Mouse (Mus musculus) embryonic facial prominence, embryonic 11.5 days (tissue): Measurements from ENCODE around the gene Pecam1. TPM values are rescaled to one million over a fixed set of nuclear protein-coding genes. Genes with fewer than 3 reads are reported as not detected.

Source experiments
- ATAC-seq: fragments of 200-750 bp; cut with Nextera tagmentation; replicated peaks from 2 replicates; pipeline ENCODE4 v1.8.0; 2017; ENCODE audit warnings: low read depth; ENCODE audit not compliant: insufficient number of reproducible peaks, low FRiP score, low TSS enrichment
- DNase-seq: peaks from one replicate; pipeline ENCODE4 v3.0.0-alpha.2; 2015; ENCODE audit warnings: low spot score
- H3K27ac ChIP-seq: fragments of 300-500 bp; sonication (generic); replicated peaks from 2 replicates; pipeline ENCODE4 v1.5.1; 2014; ENCODE audit warnings: mild to moderate bottlenecking, low read depth, low read length, control low read depth
- H3K27me3 ChIP-seq: fragments of 300-500 bp; sonication (generic); 2 replicates; pipeline ENCODE4 v1.6.1; 2014; ENCODE audit warnings: mild to moderate bottlenecking, low read length, moderate library complexity, mixed read lengths; ENCODE audit not compliant: control insufficient read depth, insufficient read depth
- H3K36me3 ChIP-seq: fragments of 300-500 bp; sonication (generic); replicated peaks from 2 replicates; pipeline ENCODE4 v1.6.1; 2014; ENCODE audit warnings: low read depth, mild to moderate bottlenecking, low read length, moderate library complexity, mixed read lengths; ENCODE audit not compliant: control insufficient read depth, insufficient read depth
- H3K4me1 ChIP-seq: fragments of 300-500 bp; sonication (generic); 2 replicates; pipeline ENCODE4 v1.6.1; 2014; ENCODE audit warnings: low read length, mixed read lengths; ENCODE audit not compliant: control insufficient read depth, insufficient read depth
- H3K4me2 ChIP-seq: fragments of 300-500 bp; sonication (generic); 2 replicates; pipeline ENCODE4 v1.6.1; 2014; ENCODE audit warnings: low read depth, mild to moderate bottlenecking, control low read depth, low read length, moderate library complexity
- H3K4me3 ChIP-seq: fragments of 300-500 bp; sonication (generic); 2 replicates; pipeline ENCODE4 v1.5.1; 2014; ENCODE audit warnings: low read depth, low read length, control low read depth
- H3K9ac ChIP-seq: fragments of 300-500 bp; sonication (generic); replicated peaks from 2 replicates; pipeline ENCODE4 v1.6.1; 2014; ENCODE audit warnings: mild to moderate bottlenecking, control low read depth, low read length
- H3K9me3 ChIP-seq: fragments of 300-500 bp; sonication (generic); replicated peaks from 2 replicates; pipeline ENCODE4 v1.6.1; 2016; ENCODE audit warnings: mild to moderate bottlenecking, low read length, inconsistent platforms, mixed read lengths; ENCODE audit not compliant: control insufficient read depth
- WGBS: fragments of 180-500 bp; shearing (Covaris S2); extraction: QIAGEN DNeasy Blood & Tissue Kit; methylation state at CpG from one replicate; pipeline ENCODE4 v1.1.7; 2014; 5-methylcytosine and 5-hydroxymethylcytosine counted together
- polyA plus RNA-seq: library from polyadenylated mRNA; unstranded; fragments of >200 nt; fragmentation: Nextera tagmentation; extraction: Ambion mirVana; gene quantifications from 2 replicates; pipeline ENCODE4 v1.2.1, GENCODE M21; 2014

Gene Pecam1
- polyA plus RNA-seq, 1 experiment from 2014 or later, result 26.7 TPM

GRCm38 (mm10) chr11:106706212-106706611, 44.2 kb downstream of the Pecam1 start:
- Histone ChIP-seq H3K9ac (no peak overlapping the region), H3K27ac (no peak overlapping the region), H3K9me3 (no peaks in the 10 kb centered on the region), H3K27me3 (no peaks in the 10 kb centered on the region), H3K4me3 (no peak overlapping the region), H3K4me2 (no peak overlapping the region), H3K36me3 (no peaks in the 10 kb centered on the region), H3K4me1 (no peaks in the 10 kb centered on the region; the same call in 1 of the 2 replicates)
- DNase-seq (peak; percentile 19), ATAC-seq (no peak)
- WGBS, result 19% methylated on average over 4 of the region's 4 CpGs

GRCm38 (mm10) chr11:106704399-106705111, 45.9 kb downstream of the Pecam1 start:
- no peak overlapping the region for H3K9ac ChIP-seq
- H3K9me3 ChIP-seq, result no peaks in the 10 kb centered on the region
- H3K4me3 ChIP-seq, result no peak overlapping the region
- no peaks in the 10 kb centered on the region; the same call in 1 of the 2 replicates for H3K4me1 ChIP-seq
- H3K4me2 ChIP-seq, result no peak overlapping the region
- H3K27ac ChIP-seq, result no peak overlapping the region
- ATAC-seq (no peak), DNase-seq (no peak)
- no peaks in the 10 kb centered on the region for H3K36me3 ChIP-seq
- WGBS, result 83% methylated on average over 9 of the region's 9 CpGs
- no peaks in the 10 kb centered on the region for H3K27me3 ChIP-seq

- H3K4me3 ChIP-seq, result no peak overlapping the region
- H3K27ac ChIP-seq, result no peak overlapping the region
- no peak overlapping the region for H3K4me2 ChIP-seq
- DNase-seq (no peak), ATAC-seq (no peak)
- no peaks in the 10 kb centered on the region for H3K9me3 ChIP-seq
- H3K9ac ChIP-seq, result no peak overlapping the region
- H3K4me1 ChIP-seq, result no peaks in the 10 kb centered on the region
- H3K27me3 ChIP-seq, result no peaks in the 10 kb centered on the region
- 86% methylated on average over 7 of the region's 7 CpGs for WGBS
- no peaks in the 10 kb centered on the region for H3K36me3 ChIP-seq
These were observed 46.5 kb downstream of the Pecam1 start for GRCm38 (mm10) chr11:106703931-106704330.

GRCm38 (mm10) chr11:106702584-106702983, 47.8 kb downstream of the Pecam1 start:
- ATAC-seq (no peak), DNase-seq (no peak)
- WGBS, result 79% methylated on average over 3 of the region's 3 CpGs
- Histone ChIP-seq H3K9me3 (no peaks in the 10 kb centered on the region), H3K27ac (no peak overlapping the region), H3K4me2 (no peak overlapping the region), H3K9ac (no peak overlapping the region), H3K36me3 (no peaks in the 10 kb centered on the region), H3K4me3 (no peak overlapping the region), H3K4me1 (no peaks in the 10 kb centered on the region), H3K27me3 (no peaks in the 10 kb centered on the region)

- Histone ChIP-seq H3K27ac (no peak overlapping the region), H3K36me3 (no peaks in the 10 kb centered on the region), H3K4me1 (no peaks in the 10 kb centered on the region), H3K27me3 (no peaks in the 10 kb centered on the region), H3K9ac (no peak overlapping the region), H3K9me3 (no peaks in the 10 kb centered on the region), H3K4me3 (no peak overlapping the region), H3K4me2 (no peak overlapping the region)
- 77% methylated on average over 9 of the region's 9 CpGs for WGBS
- DNase-seq, result no peak
- no peak for ATAC-seq
These were observed 48.8 kb downstream of the Pecam1 start for GRCm38 (mm10) chr11:106701589-106701988.

GRCm38 (mm10) chr11:106699083-106699482, 51.3 kb downstream of the Pecam1 start:
- DNase-seq (no peak), ATAC-seq (no peak)
- WGBS, result 94% methylated on average over 9 of the region's 9 CpGs
- no peaks in the 10 kb centered on the region for H3K9me3 ChIP-seq
- H3K4me1 ChIP-seq, result no peaks in the 10 kb centered on the region
- H3K27me3 ChIP-seq, result no peaks in the 10 kb centered on the region
- H3K4me2 ChIP-seq, result no peak overlapping the region
- no peak overlapping the region for H3K27ac ChIP-seq
- no peak overlapping the region for H3K4me3 ChIP-seq
- H3K9ac ChIP-seq, result no peak overlapping the region
- H3K36me3 ChIP-seq, result no peaks in the 10 kb centered on the region

- no peak for ATAC-seq
These were observed 52.1 kb downstream of the Pecam1 start for GRCm38 (mm10) chr11:106698289-106698688.

GRCm38 (mm10) chr11:106695917-106696316, 54.5 kb downstream of the Pecam1 start:
- Histone ChIP-seq H3K27me3 (no peaks in the 10 kb centered on the region), H3K4me1 (no peaks in the 10 kb centered on the region), H3K36me3 (no peaks in the 10 kb centered on the region), H3K4me3 (no peak overlapping the region), H3K27ac (no peak overlapping the region), H3K9ac (no peak overlapping the region), H3K9me3 (no peaks in the 10 kb centered on the region), H3K4me2 (no peak overlapping the region)
- DNase-seq (no peak), ATAC-seq (no peak)
- 94% methylated on average over 3 of the region's 3 CpGs for WGBS

More at GRCm38 (mm10) chr11:106698289-106698688, 52.1 kb downstream of the Pecam1 start:
- no peak overlapping the region for H3K4me3 ChIP-seq
- no peaks in the 10 kb centered on the region for H3K4me1 ChIP-seq
- H3K9ac ChIP-seq, result no peak overlapping the region
- no peak overlapping the region for H3K4me2 ChIP-seq
- WGBS, result 91% methylated on average over 6 of the region's 6 CpGs
- DNase-seq, result no peak
- no peaks in the 10 kb centered on the region for H3K9me3 ChIP-seq
- no peak overlapping the region for H3K27ac ChIP-seq
- no peaks in the 10 kb centered on the region for H3K27me3 ChIP-seq
- no peaks in the 10 kb centered on the region for H3K36me3 ChIP-seq
